Mouse (Mus musculus) adrenal gland, adult 18-20 months (tissue): ENCODE measurements around the gene Zfp110. TPM values are rescaled to one million over a fixed set of nuclear protein-coding genes. Genes with fewer than 3 reads are reported as not detected.

ENCODE experiments used
- DNase-seq, 2 experiments: peaks; one replicate each; pipeline ENCODE4 v3.0.0; 2021 to 2022; ENCODE audit warnings: low spot score in 2 of 2
- total RNA-seq, 2 experiments: library from RNA; stranded (reverse); gene quantifications; 1 replicate in 1 of 2; 2 replicates in 1 of 2; pipeline ENCODE4 v1.2.3; 2021

Zfp110 gene
- total RNA-seq, 2 experiments from 2014 or later = 20.0 to 27.6 TPM

GRCm38 (mm10) chr7:12891334-12891733 lies 56.8 kb downstream of the Zfp110 start:
- no peak for DNase-seq

GRCm38 (mm10) chr7:12897655-12898410 lies 63.3 kb downstream of the Zfp110 start, which contains the start of gene Zscan22:
Gene Zscan22 (plus strand): TSS chr7:12897815.
- DNase-seq = peak; percentile 78 to 79

Other genes starting within 250 kb of the Zfp110 start
- gene Vmn2r53, start 226.0 kb upstream of the Zfp110 start, total RNA-seq = under 1 TPM; 0.03 TPM
- not detected for gene Vmn2r54, start 194.4 kb upstream of the Zfp110 start, total RNA-seq
- gene Vmn2r55, start 149.8 kb upstream of the Zfp110 start, total RNA-seq = not detected
- not detected for gene Vmn2r56, start 99.8 kb upstream of the Zfp110 start, total RNA-seq
- 1 to 10 TPM; 2.4 to 3.1 TPM for gene Zscan18, start 31.1 kb upstream of the Zfp110 start, total RNA-seq
- 10 to 100 TPM in 1 of 2 experiments, 1 to 10 TPM in 1; 9.2 to 10.1 TPM for gene Zfp329, start 15.9 kb upstream of the Zfp110 start, total RNA-seq
- 1 to 10 TPM; 3.0 to 4.0 TPM for gene Zfp128, start 46.4 kb downstream of the Zfp110 start, total RNA-seq
- 10 to 100 TPM; 13.9 to 14.2 TPM for gene Zscan22, start 63.1 kb downstream of the Zfp110 start, total RNA-seq
- gene Rps5, start 87.5 kb downstream of the Zfp110 start, total RNA-seq = 100 to 1,000 TPM; 896 to 922 TPM
- under 1 TPM; 0.30 to 0.45 TPM for gene Rnf225, start 92.7 kb downstream of the Zfp110 start, total RNA-seq
- 1 to 10 TPM; 8.4 to 9.5 TPM for gene Zfp324, start 131.1 kb downstream of the Zfp110 start, total RNA-seq
- gene Zfp446, start 143.1 kb downstream of the Zfp110 start, total RNA-seq = 1 to 10 TPM; 5.7 to 6.5 TPM
- gene Slc27a5, start 163.4 kb downstream of the Zfp110 start, total RNA-seq = under 1 TPM in 1 of 2 experiments, not detected in 1; 0.70 TPM
- 100 to 1,000 TPM; 201 to 235 TPM for gene Trim28, start 164.4 kb downstream of the Zfp110 start, total RNA-seq
- 10 to 100 TPM; 12.1 to 12.5 TPM for gene Zbtb45, start 175.3 kb downstream of the Zfp110 start, total RNA-seq
- gene Chmp2a, start 200.0 kb downstream of the Zfp110 start, total RNA-seq = 100 to 1,000 TPM; 210 to 213 TPM
- 100 to 1,000 TPM; 162 to 182 TPM for gene Ube2m, start 203.5 kb downstream of the Zfp110 start, total RNA-seq
- gene Mzf1, start 220.0 kb downstream of the Zfp110 start, total RNA-seq = 1 to 10 TPM; 1.8 to 2.2 TPM